Mouse (Mus musculus) neural tube, embryonic 10.5 days (tissue): ENCODE measurements at regions not wholly inside any gene's neighbourhood (a gene's known extent, or its start where the extent isn't known, plus 50 kb on each side); places are given as distances from the start of the nearest gene placed in this dataset.
A peak's percentile ranks its signal among the peaks of the same experiment; 100 is the strongest.
"Not testable (repeated sequence)": the region's sequence is repeated elsewhere in the genome, so short reads cannot be mapped to it uniquely, and the experiment has no call there.

Source experiments
- DNase-seq: peaks from one replicate; pipeline ENCODE4 v3.0.0-alpha.2; 2017; ENCODE audit warnings: low spot score; ENCODE audit errors: extremely low spot score

GRCm38 (mm10) chr10:62055408-62055807 is 76.5 kb upstream of the Col13a1 start:
- peak; percentile 37 for DNase-seq

- DNase-seq, result no peak
Observed at GRCm38 (mm10) chr10:62049782-62050192, 70.9 kb upstream of the Col13a1 start.

- DNase-seq, result no peak
Observed at GRCm38 (mm10) chr10:62044408-62044807, 65.5 kb upstream of the Col13a1 start.

GRCm38 (mm10) chr10:62039915-62040314 is 61.0 kb upstream of the Col13a1 start:
- DNase-seq, result no peak

GRCm38 (mm10) chr10:62038656-62039055 is 59.7 kb upstream of the Col13a1 start:
- no peak for DNase-seq

- DNase-seq, result no peak
Observed at GRCm38 (mm10) chr10:62037402-62038199, 58.7 kb upstream of the Col13a1 start.

GRCm38 (mm10) chr10:62036815-62037214 is 57.9 kb upstream of the Col13a1 start:
- no peak for DNase-seq

- DNase-seq, result no peak
Observed at GRCm38 (mm10) chr10:62034291-62034690, 55.4 kb upstream of the Col13a1 start.

GRCm38 (mm10) chr10:62033748-62034147 is 54.8 kb upstream of the Col13a1 start:
- no peak for DNase-seq

GRCm38 (mm10) chr10:62031986-62032385 is 53.1 kb upstream of the Col13a1 start:
- DNase-seq, result not testable (repeated sequence)

GRCm38 (mm10) chr10:62029271-62029670 is 50.4 kb upstream of the Col13a1 start:
- DNase-seq, result no peak
